Mouse (Mus musculus) brain, embryonic 14.5 days (tissue): ENCODE data around the gene Atp9a.

Experiments
- CTCF ChIP-seq: fragments of 200-500 bp; IDR thresholded peaks from 2 replicates; pipeline ENCODE4 v1.5.1; 2012; ENCODE audit warnings: inconsistent platforms, mild to moderate bottlenecking, moderate library complexity, borderline replicate concordance; ENCODE audit not compliant: insufficient read depth, insufficient read length; ENCODE audit errors: extremely low read depth
- POLR2A ChIP-seq: fragments of 200-500 bp; IDR thresholded peaks from 2 replicates; pipeline ENCODE4 v1.6.1; 2012; ENCODE audit warnings: mild to moderate bottlenecking, inconsistent platforms, borderline replicate concordance; ENCODE audit not compliant: poor library complexity, insufficient read depth, insufficient read length, severe bottlenecking; ENCODE audit errors: extremely low read depth

- TF ChIP-seq CTCF (no peak), POLR2A (no peak)
These were observed 149.2 kb downstream of the Atp9a start for GRCm38 (mm10) chr2:168593004-168593403.
